Mouse (Mus musculus): ENCODE results near the gene Nckap5. TPM values are rescaled to one million over a fixed set of nuclear protein-coding genes. Genes with fewer than 3 reads are reported as not detected.

Nckap5 gene
- polyA plus RNA-seq, 1 experiment from 2014 or later, result 6.2 TPM

- H3K4me1 ChIP-seq (ENCODE audit: control insufficient read depth, insufficient read depth, low read length), result no peaks in the 10 kb centered on the region
- H3K36me3 ChIP-seq (ENCODE audit: control insufficient read depth, insufficient read depth, low read length), result no peaks in the 10 kb centered on the region
- DNase-seq (ENCODE audit: low spot score) (no peak), ATAC-seq (ENCODE audit: low read depth) (no peak)
- no peak overlapping the region for H3K27ac ChIP-seq (replicated peaks; ENCODE audit: low read depth, low read length)
- no peaks in the 10 kb centered on the region for H3K27me3 ChIP-seq (replicated peaks; ENCODE audit: control insufficient read depth, insufficient read depth, low read length)
- H3K9ac ChIP-seq (ENCODE audit: low read depth, low read length), result no peak overlapping the region
- no peak overlapping the region for H3K4me3 ChIP-seq (ENCODE audit: low read depth, low read length)
- 83% methylated on average over 7 of the region's 7 CpGs for WGBS
- H3K4me2 ChIP-seq (ENCODE audit: low read depth, low read length), result no peak overlapping the region
- no peaks in the 10 kb centered on the region for H3K9me3 ChIP-seq (ENCODE audit: control insufficient read depth, low read length)
Observed at GRCm38 (mm10) chr1:126253934-126254333, 576.7 kb downstream of the Nckap5 start.

GRCm38 (mm10) chr1:126233196-126233595 is 597.4 kb downstream of the Nckap5 start:
- H3K4me3 ChIP-seq (ENCODE audit: low read depth, low read length), result no peak overlapping the region
- H3K27ac ChIP-seq (replicated peaks; ENCODE audit: low read depth, low read length), result no peak overlapping the region
- no peaks in the 10 kb centered on the region for H3K36me3 ChIP-seq (ENCODE audit: control insufficient read depth, insufficient read depth, low read length)
- DNase-seq (ENCODE audit: low spot score), result no peak
- H3K27me3 ChIP-seq (replicated peaks; ENCODE audit: control insufficient read depth, insufficient read depth, low read length), result no peaks in the 10 kb centered on the region
- no peaks in the 10 kb centered on the region for H3K9me3 ChIP-seq (ENCODE audit: control insufficient read depth, low read length)
- WGBS, result 78% methylated on average over 4 of the region's 4 CpGs
- no peak overlapping the region for H3K9ac ChIP-seq (ENCODE audit: low read depth, low read length)
- H3K4me1 ChIP-seq (ENCODE audit: control insufficient read depth, insufficient read depth, low read length), result no peaks in the 10 kb centered on the region
- ATAC-seq (ENCODE audit: low read depth), result no peak
- no peak overlapping the region for H3K4me2 ChIP-seq (ENCODE audit: low read depth, low read length)

- Histone ChIP-seq H3K27me3 (replicated peaks; ENCODE audit: control insufficient read depth, insufficient read depth, low read length) (no peaks in the 10 kb centered on the region), H3K27ac (replicated peaks; ENCODE audit: low read depth, low read length) (no peak overlapping the region), H3K4me2 (ENCODE audit: low read depth, low read length) (no peak overlapping the region), H3K4me3 (ENCODE audit: low read depth, low read length) (no peak overlapping the region), H3K9ac (ENCODE audit: low read depth, low read length) (no peak overlapping the region), H3K9me3 (ENCODE audit: control insufficient read depth, low read length) (no peaks in the 10 kb centered on the region), H3K36me3 (ENCODE audit: control insufficient read depth, insufficient read depth, low read length) (no peaks in the 10 kb centered on the region), H3K4me1 (ENCODE audit: control insufficient read depth, insufficient read depth, low read length) (no peaks in the 10 kb centered on the region)
- 72% methylated on average over 9 of the region's 9 CpGs for WGBS
- DNase-seq (ENCODE audit: low spot score) (no peak), ATAC-seq (ENCODE audit: low read depth) (no peak)
Observed at GRCm38 (mm10) chr1:126231199-126231598, 599.4 kb downstream of the Nckap5 start.

GRCm38 (mm10) chr1:126210212-126210611 is 620.4 kb downstream of the Nckap5 start:
- ATAC-seq (ENCODE audit: low read depth), result no peak
- no peak for DNase-seq (ENCODE audit: low spot score)
- no peaks in the 10 kb centered on the region for H3K4me1 ChIP-seq (ENCODE audit: control insufficient read depth, insufficient read depth, low read length)
- 69% methylated on average over 6 of the region's 6 CpGs for WGBS
- peaks cover 4% of the 10 kb centered on the region; the same call in 1 of the 2 replicates for H3K9me3 ChIP-seq (ENCODE audit: control insufficient read depth, low read length)
- H3K4me3 ChIP-seq (ENCODE audit: low read depth, low read length), result no peak overlapping the region
- H3K27ac ChIP-seq (replicated peaks; ENCODE audit: low read depth, low read length), result no peak overlapping the region
- H3K4me2 ChIP-seq (ENCODE audit: low read depth, low read length), result no peak overlapping the region
- no peak overlapping the region for H3K9ac ChIP-seq (ENCODE audit: low read depth, low read length)
- no peaks in the 10 kb centered on the region for H3K27me3 ChIP-seq (replicated peaks; ENCODE audit: control insufficient read depth, insufficient read depth, low read length)
- no peaks in the 10 kb centered on the region for H3K36me3 ChIP-seq (ENCODE audit: control insufficient read depth, insufficient read depth, low read length)

- no peak for ATAC-seq (ENCODE audit: low read depth)
Observed at GRCm38 (mm10) chr1:126209743-126210142, 620.9 kb downstream of the Nckap5 start.

GRCm38 (mm10) chr1:126209131-126209530 is 621.5 kb downstream of the Nckap5 start:
- DNase-seq (ENCODE audit: low spot score) (no peak), ATAC-seq (ENCODE audit: low read depth) (no peak)
- Histone ChIP-seq H3K27me3 (replicated peaks; ENCODE audit: control insufficient read depth, insufficient read depth, low read length) (no peaks in the 10 kb centered on the region), H3K4me1 (ENCODE audit: control insufficient read depth, insufficient read depth, low read length) (no peaks in the 10 kb centered on the region), H3K27ac (replicated peaks; ENCODE audit: low read depth, low read length) (no peak overlapping the region), H3K4me3 (ENCODE audit: low read depth, low read length) (no peak overlapping the region), H3K36me3 (ENCODE audit: control insufficient read depth, insufficient read depth, low read length) (no peaks in the 10 kb centered on the region), H3K9ac (ENCODE audit: low read depth, low read length) (no peak overlapping the region), H3K4me2 (ENCODE audit: low read depth, low read length) (no peak overlapping the region), H3K9me3 (ENCODE audit: control insufficient read depth, low read length) (no peaks in the 10 kb centered on the region)
- 81% methylated on average over 7 of the region's 7 CpGs for WGBS

More at GRCm38 (mm10) chr1:126209743-126210142, 620.9 kb downstream of the Nckap5 start:
- Histone ChIP-seq H3K4me3 (ENCODE audit: low read depth, low read length) (no peak overlapping the region), H3K9me3 (ENCODE audit: control insufficient read depth, low read length) (no peaks in the 10 kb centered on the region), H3K4me1 (ENCODE audit: control insufficient read depth, insufficient read depth, low read length) (no peaks in the 10 kb centered on the region), H3K27ac (replicated peaks; ENCODE audit: low read depth, low read length) (no peak overlapping the region), H3K4me2 (ENCODE audit: low read depth, low read length) (no peak overlapping the region), H3K9ac (ENCODE audit: low read depth, low read length) (no peak overlapping the region), H3K36me3 (ENCODE audit: control insufficient read depth, insufficient read depth, low read length) (no peaks in the 10 kb centered on the region), H3K27me3 (replicated peaks; ENCODE audit: control insufficient read depth, insufficient read depth, low read length) (no peaks in the 10 kb centered on the region)
- no peak for DNase-seq (ENCODE audit: low spot score)
- 85% methylated on average over 5 of the region's 5 CpGs for WGBS

- Histone ChIP-seq H3K27me3 (replicated peaks; ENCODE audit: control insufficient read depth, insufficient read depth, low read length) (no peaks in the 10 kb centered on the region), H3K4me1 (ENCODE audit: control insufficient read depth, insufficient read depth, low read length) (no peaks in the 10 kb centered on the region), H3K27ac (replicated peaks; ENCODE audit: low read depth, low read length) (no peak overlapping the region), H3K9me3 (ENCODE audit: control insufficient read depth, low read length) (no peaks in the 10 kb centered on the region), H3K4me3 (ENCODE audit: low read depth, low read length) (no peak overlapping the region), H3K9ac (ENCODE audit: low read depth, low read length) (no peak overlapping the region), H3K4me2 (ENCODE audit: low read depth, low read length) (no peak overlapping the region), H3K36me3 (ENCODE audit: control insufficient read depth, insufficient read depth, low read length) (no peaks in the 10 kb centered on the region)
- no peak for ATAC-seq (ENCODE audit: low read depth)
- DNase-seq (ENCODE audit: low spot score), result no peak
Observed at GRCm38 (mm10) chr1:126196937-126197336, 633.7 kb downstream of the Nckap5 start.

GRCm38 (mm10) chr1:126190353-126190752 is 640.2 kb downstream of the Nckap5 start:
- DNase-seq (ENCODE audit: low spot score), result no peak
- no peak overlapping the region for H3K9ac ChIP-seq (ENCODE audit: low read depth, low read length)
- WGBS, result 85% methylated on average over 4 of the region's 4 CpGs
- H3K4me2 ChIP-seq (ENCODE audit: low read depth, low read length), result no peak overlapping the region
- no peak overlapping the region for H3K4me3 ChIP-seq (ENCODE audit: low read depth, low read length)
- no peaks in the 10 kb centered on the region for H3K4me1 ChIP-seq (ENCODE audit: control insufficient read depth, insufficient read depth, low read length)
- H3K36me3 ChIP-seq (ENCODE audit: control insufficient read depth, insufficient read depth, low read length), result no peaks in the 10 kb centered on the region
- no peaks in the 10 kb centered on the region for H3K9me3 ChIP-seq (ENCODE audit: control insufficient read depth, low read length)
- ATAC-seq (ENCODE audit: low read depth), result no peak
- no peak overlapping the region for H3K27ac ChIP-seq (replicated peaks; ENCODE audit: low read depth, low read length)
- no peaks in the 10 kb centered on the region for H3K27me3 ChIP-seq (replicated peaks; ENCODE audit: control insufficient read depth, insufficient read depth, low read length)

- Histone ChIP-seq H3K4me1 (ENCODE audit: control insufficient read depth, insufficient read depth, low read length) (no peaks in the 10 kb centered on the region), H3K27me3 (replicated peaks; ENCODE audit: control insufficient read depth, insufficient read depth, low read length) (no peaks in the 10 kb centered on the region), H3K9ac (ENCODE audit: low read depth, low read length) (no peak overlapping the region), H3K36me3 (ENCODE audit: control insufficient read depth, insufficient read depth, low read length) (no peaks in the 10 kb centered on the region), H3K4me3 (ENCODE audit: low read depth, low read length) (no peak overlapping the region), H3K4me2 (ENCODE audit: low read depth, low read length) (no peak overlapping the region), H3K27ac (replicated peaks; ENCODE audit: low read depth, low read length) (no peak overlapping the region), H3K9me3 (ENCODE audit: control insufficient read depth, low read length) (no peaks in the 10 kb centered on the region)
- ATAC-seq (ENCODE audit: low read depth) (no peak), DNase-seq (ENCODE audit: low spot score) (no peak)
- 88% methylated on average over 7 of the region's 7 CpGs for WGBS
Observed at GRCm38 (mm10) chr1:126183751-126184150, 646.8 kb downstream of the Nckap5 start.
